Mouse (Mus musculus) CH12.LX (cell line): ENCODE data around the gene Arcn1. TPM values are rescaled to one million over a fixed set of nuclear protein-coding genes. Genes with fewer than 3 reads are reported as not detected.

ENCODE experiments used
- DNase-seq: peaks from one replicate; pipeline ENCODE4 v3.0.0-alpha.2; 2013; ENCODE audit errors: extremely low read depth
- H3K27ac ChIP-seq: 2 replicates; pipeline ENCODE4 v1.5.1; 2012; ENCODE audit warnings: low read depth, mild to moderate bottlenecking, control low read depth, moderate library complexity; ENCODE audit not compliant: insufficient read depth
- H3K27me3 ChIP-seq: replicated peaks from 2 replicates; pipeline ENCODE3; 2012; ENCODE audit warnings: inconsistent platforms
- H3K36me3 ChIP-seq, 2 experiments: replicated peaks in 1 of 2; 2 replicates each; pipeline versions ENCODE3 to v1.6.1; 2012; ENCODE audit warnings: inconsistent platforms in 1 of 2, low read length in 1 of 2, mild to moderate bottlenecking in 1 of 2, mixed read lengths in 1 of 2, moderate library complexity in 1 of 2; ENCODE audit not compliant: control insufficient read depth in 1 of 2, insufficient read depth in 1 of 2
- H3K4me1 ChIP-seq, 2 experiments: 2 replicates each; pipeline ENCODE4 v1.6.1; 2012; ENCODE audit warnings: inconsistent platforms in 1 of 2, moderate library complexity in 1 of 2; ENCODE audit not compliant: insufficient read depth in 2 of 2, control insufficient read depth in 1 of 2
- H3K4me2 ChIP-seq: 2 replicates; pipeline ENCODE4 v1.6.1; 2012; ENCODE audit warnings: low read depth, mild to moderate bottlenecking, control low read depth; ENCODE audit not compliant: poor library complexity, insufficient read depth, severe bottlenecking
- H3K4me3 ChIP-seq, 3 experiments: fragments of 150-350 bp in 1 of 3; sonication (generic) in 1 of 3; replicated peaks in 1 of 3; 2 replicates each; pipeline versions ENCODE3 to v1.5.1; 2011 to 2012; ENCODE audit warnings: low read depth in 2 of 3, low read length in 2 of 3, mild to moderate bottlenecking in 2 of 3, moderate library complexity in 2 of 3, control low read depth in 1 of 3, improper control_type of control experiment in 1 of 3, inconsistent platforms in 1 of 3, mixed read lengths in 1 of 3; ENCODE audit not compliant: poor library complexity in 1 of 3
- H3K79me2 ChIP-seq: replicated peaks from 2 replicates; pipeline ENCODE4 v1.6.1; 2012; ENCODE audit warnings: mild to moderate bottlenecking, moderate library complexity; ENCODE audit not compliant: control insufficient read depth, poor library complexity, insufficient read depth, severe bottlenecking; ENCODE audit errors: extremely low read depth
- H3K9ac ChIP-seq: 2 replicates; pipeline ENCODE4 v1.6.1; 2012; ENCODE audit warnings: low read depth, mild to moderate bottlenecking, control low read depth, moderate library complexity; ENCODE audit not compliant: insufficient read depth
- H3K9me3 ChIP-seq: replicated peaks from 2 replicates; pipeline ENCODE3; 2012; ENCODE audit warnings: low read length, inconsistent platforms, mixed read lengths
- CHD1 ChIP-seq: IDR thresholded peaks from 2 replicates; pipeline ENCODE4 v1.6.1; 2012; ENCODE audit warnings: low read depth, low read length, improper control_type of control experiment, inconsistent platforms
- CHD2 ChIP-seq: IDR thresholded peaks from 2 replicates; pipeline ENCODE4 v1.6.1; 2011; ENCODE audit warnings: low read length, improper control_type of control experiment
- CTCF ChIP-seq, 2 experiments: IDR thresholded peaks in 1 of 2; conservative IDR thresholded peaks in 1 of 2; 2 replicates each; pipeline ENCODE4 v1.5.1; 2011 to 2012; ENCODE audit warnings: low read depth in 2 of 2, low read length in 2 of 2, improper control_type of control experiment in 1 of 2, inconsistent platforms in 1 of 2, mild to moderate bottlenecking in 1 of 2, moderate library complexity in 1 of 2
- EP300 ChIP-seq: IDR thresholded peaks from 2 replicates; pipeline ENCODE4 v1.6.1; 2011; ENCODE audit warnings: low read length, improper control_type of control experiment
- ETS1 ChIP-seq: conservative IDR thresholded peaks from 2 replicates; pipeline ENCODE4 v1.6.1; 2012; ENCODE audit warnings: low read depth, mild to moderate bottlenecking, inconsistent platforms, low read length, improper control_type of control experiment, moderate library complexity
- GABPA ChIP-seq: IDR thresholded peaks from 2 replicates; pipeline ENCODE4 v1.6.1; 2012; ENCODE audit warnings: low read depth, low read length, improper control_type of control experiment, inconsistent platforms; ENCODE audit not compliant: insufficient replicate concordance
- HCFC1 ChIP-seq: IDR thresholded peaks from 2 replicates; pipeline ENCODE4 v1.6.1; 2012; ENCODE audit warnings: low read depth, mild to moderate bottlenecking, inconsistent platforms, low read length, improper control_type of control experiment
- IRF4 ChIP-seq: IDR thresholded peaks from 2 replicates; pipeline ENCODE4 v1.6.1; 2014; ENCODE audit warnings: low read depth, mild to moderate bottlenecking, inconsistent platforms, low read length, improper control_type of control experiment
- JUND ChIP-seq: conservative IDR thresholded peaks from 2 replicates; pipeline ENCODE4 v1.6.1; 2011; ENCODE audit warnings: low read depth, low read length, improper control_type of control experiment
- MAFK ChIP-seq: IDR thresholded peaks from 2 replicates; pipeline ENCODE4 v1.6.1; 2011; ENCODE audit warnings: low read length, improper control_type of control experiment; ENCODE audit not compliant: insufficient replicate concordance
- MAZ ChIP-seq: IDR thresholded peaks from 2 replicates; pipeline ENCODE4 v1.6.1; 2012; ENCODE audit warnings: low read depth, mild to moderate bottlenecking, inconsistent platforms, low read length, improper control_type of control experiment, moderate library complexity
- MEF2A ChIP-seq: IDR thresholded peaks from 2 replicates; pipeline ENCODE4 v1.6.1; 2014; ENCODE audit warnings: low read depth, mild to moderate bottlenecking, inconsistent platforms, low read length, improper control_type of control experiment, borderline replicate concordance
- MXI1 ChIP-seq: IDR thresholded peaks from 2 replicates; pipeline ENCODE4 v1.6.1; 2011; ENCODE audit warnings: mild to moderate bottlenecking, low read depth, low read length, improper control_type of control experiment
- MYC ChIP-seq: IDR thresholded peaks from 2 replicates; pipeline ENCODE4 v1.6.1; 2011; ENCODE audit warnings: low read depth, mild to moderate bottlenecking, improper control_type of control experiment, low read length
- NELFE ChIP-seq: IDR thresholded peaks from 2 replicates; pipeline ENCODE4 v1.6.1; 2011; ENCODE audit warnings: low read depth, low read length, improper control_type of control experiment
- PAX5 ChIP-seq: IDR thresholded peaks from 2 replicates; pipeline ENCODE4 v1.6.1; 2012; ENCODE audit warnings: low read length, inconsistent platforms, mixed read lengths
- POLR2A ChIP-seq: IDR thresholded peaks from 2 replicates; pipeline ENCODE4 v1.6.1; 2011; ENCODE audit warnings: low read depth, mild to moderate bottlenecking, improper control_type of control experiment, low read length
- RCOR1 ChIP-seq: conservative IDR thresholded peaks from 2 replicates; pipeline ENCODE4 v1.6.1; 2012; ENCODE audit warnings: low read depth, mild to moderate bottlenecking, inconsistent platforms, low read length, improper control_type of control experiment
- SIN3A ChIP-seq: IDR thresholded peaks from 2 replicates; pipeline ENCODE4 v1.6.1; 2012; ENCODE audit warnings: low read length, improper control_type of control experiment, inconsistent platforms
- SMC3 ChIP-seq: IDR thresholded peaks from 2 replicates; pipeline ENCODE4 v1.6.1; 2011; ENCODE audit warnings: low read depth, low read length, improper control_type of control experiment
- TBP ChIP-seq: conservative IDR thresholded peaks from 2 replicates; pipeline ENCODE4 v1.6.1; 2011; ENCODE audit warnings: low read depth, low read length, improper control_type of control experiment
- USF2 ChIP-seq: conservative IDR thresholded peaks from 2 replicates; pipeline ENCODE4 v1.6.1; 2011; ENCODE audit warnings: low read depth, low read length, improper control_type of control experiment
- ZC3H11A ChIP-seq: IDR thresholded peaks from 2 replicates; pipeline ENCODE4 v1.6.1; 2012; ENCODE audit warnings: low read depth, mild to moderate bottlenecking, inconsistent platforms, low read length, improper control_type of control experiment
- ZKSCAN1 ChIP-seq: IDR thresholded peaks from 2 replicates; pipeline ENCODE4 v1.6.1; 2012; ENCODE audit warnings: low read depth, inconsistent platforms, low read length, improper control_type of control experiment, borderline replicate concordance
- ZNF384 ChIP-seq: IDR thresholded peaks from 2 replicates; pipeline ENCODE4 v1.6.1; 2012; ENCODE audit warnings: low read depth, low read length, improper control_type of control experiment, inconsistent platforms
- dilution Hi-C: fragments of 300-500 bp; cut with MboI; formaldehyde crosslinking; loops from 2 replicates; pipeline ENCODE4 v1.14.3; 2020; ENCODE audit warnings: low sequenced_read_pairs; ENCODE audit not compliant: extremely low pct_unique_long_range_greater_than_20kb, extremely low pct_ligation_motif_present
- in situ Hi-C: fragments of 300-500 bp; cut with MboI; formaldehyde crosslinking; loops from 3 replicates; pipeline ENCODE4 v1.14.3; 2019; ENCODE audit warnings: low sequenced_read_pairs, low pct_ligation_motif_present, low pct_unique_long_range_greater_than_20kb, mixed read lengths
- polyA plus RNA-seq: library from polyadenylated mRNA; unstranded; fragments of >175 nt; gene quantifications from 2 replicates; pipeline ENCODE4 v1.2.1, GENCODE M21; 2012; ENCODE audit warnings: low read depth; ENCODE audit not compliant: insufficient read length
- total RNA-seq, 2 experiments: library from RNA; depleted of rRNA; stranded (reverse); fragments of 300-350 nt in 1 of 2; fragments of >200 nt in 1 of 2; gene quantifications; 2 replicates each; pipeline ENCODE4 v1.2.3; 2012 to 2014

The Arcn1 gene
- total and polyA plus RNA-seq, 3 experiments: 79.4 to 150 (median 127) TPM

DNA sequence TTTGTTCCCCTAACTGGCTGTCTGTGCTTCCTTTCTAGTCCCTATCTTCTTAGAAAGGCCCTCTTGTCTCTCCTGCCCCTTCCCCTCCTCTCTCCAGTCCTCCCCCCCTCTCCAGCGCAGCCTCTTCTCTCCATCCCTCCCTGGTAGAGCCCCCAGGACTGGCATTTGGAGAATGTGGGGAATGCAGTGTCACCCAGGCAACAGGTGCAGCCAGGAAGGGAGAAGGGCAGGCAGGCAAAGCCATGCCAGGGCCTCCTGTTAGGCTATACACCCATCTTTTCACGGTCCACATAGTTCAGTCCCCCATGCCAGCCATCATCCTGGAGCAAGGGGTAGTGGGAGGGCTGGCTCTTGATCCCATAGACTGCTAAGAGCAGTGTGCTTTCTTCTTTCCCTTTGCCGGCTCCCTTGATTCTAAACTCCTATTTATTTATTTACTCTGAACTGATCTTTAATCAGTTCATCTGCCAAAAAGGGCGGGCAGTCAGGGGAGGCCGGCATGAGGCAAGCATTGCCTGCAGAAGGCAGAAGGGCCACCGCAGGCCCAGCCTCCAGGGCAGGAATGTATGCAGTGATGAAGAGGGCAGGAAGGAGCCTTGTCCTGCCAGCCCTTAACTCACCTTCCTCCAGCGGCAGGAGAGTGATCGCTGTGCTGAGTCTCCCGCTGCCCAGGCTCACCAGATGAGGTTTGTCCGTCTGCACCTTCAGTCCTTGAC lies 41.1 kb downstream of the Arcn1 start:
- no peak for TF ChIP-seq CHD1
- TF ChIP-seq POLR2A: no peak
- TF ChIP-seq SIN3A: no peak
- TF ChIP-seq GABPA: no peak
- TF ChIP-seq CHD2: no peak
- no peak for TF ChIP-seq MAZ
- TF ChIP-seq SMC3: no peak
- TF ChIP-seq HCFC1: no peak
- TF ChIP-seq MXI1: no peak
- TF ChIP-seq ZNF384: no peak
- no peak for TF ChIP-seq MEF2A
- TF ChIP-seq IRF4: no peak
- no peak for TF ChIP-seq CTCF (conservative IDR thresholded peaks at IDR 0.05 in 1 of 2, IDR thresholded peaks at IDR 0.05 in 1 of 2; ENCODE audit: low read depth in 2 of 2, low read length in 2 of 2)
- H3K4me2 ChIP-seq: no peak overlapping the region
- H3K4me3 ChIP-seq: no peak overlapping the region
- H3K79me2 ChIP-seq: no peaks in the 10 kb centered on the region
- peaks cover 0 to 8% of the 10 kb centered on the region in 2 experiments for H3K36me3 ChIP-seq
- H3K27ac ChIP-seq: no peak overlapping the region
- H3K4me1 ChIP-seq: peaks cover 9 to 32% of the 10 kb centered on the region in 2 experiments; a peak in 3 of 4 replicates
- no peak for DNase-seq
- H3K27me3 ChIP-seq: peaks cover 3% of the 10 kb centered on the region
- in situ Hi-C loops (no loop called here), dilution Hi-C loops (no loop called here)
- no peak overlapping the region for H3K9ac ChIP-seq
- H3K9me3 ChIP-seq: no peaks in the 10 kb centered on the region

DNA sequence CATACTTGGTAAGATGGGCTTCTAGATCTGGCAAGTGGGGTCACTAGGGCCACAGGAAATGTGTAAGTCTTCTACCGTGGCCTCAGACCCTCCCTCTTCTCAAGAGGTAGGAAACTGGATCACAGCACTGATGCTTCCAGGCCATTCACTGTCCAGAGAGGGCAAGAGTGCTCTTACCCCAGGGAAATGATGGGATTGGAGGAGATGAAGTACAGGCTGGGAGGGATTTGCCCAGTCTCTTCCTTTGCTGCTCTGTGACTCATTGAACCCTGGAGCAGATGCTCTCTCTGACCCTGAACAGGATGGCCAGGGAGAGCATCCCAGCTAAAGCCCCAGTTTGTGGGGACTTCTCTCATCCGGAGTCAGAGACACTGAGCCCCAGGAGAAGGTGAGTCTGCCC lies 43.0 kb downstream of the Arcn1 start:
- Histone ChIP-seq H3K79me2 (no peaks in the 10 kb centered on the region), H3K9me3 (no peaks in the 10 kb centered on the region), H3K4me2 (no peak overlapping the region), H3K27me3 (no peaks in the 10 kb centered on the region), H3K9ac (no peak overlapping the region), H3K36me3 (peaks cover 0 to 8% of the 10 kb centered on the region in 2 experiments), H3K4me1 (peaks cover 17 to 45% of the 10 kb centered on the region in 2 experiments), H3K4me3 (no peak overlapping the region), H3K27ac (no peak overlapping the region)
- no peak for TF ChIP-seq ETS1
- no peak for TF ChIP-seq MAFK
- no peak for TF ChIP-seq MEF2A
- no peak for TF ChIP-seq NELFE
- TF ChIP-seq RCOR1: no peak
- TF ChIP-seq CHD1: no peak
- TF ChIP-seq GABPA: no peak
- TF ChIP-seq PAX5: no peak
- no peak for TF ChIP-seq MAZ
- no peak for TF ChIP-seq POLR2A
- no peak for TF ChIP-seq MYC
- TF ChIP-seq SIN3A: no peak
- TF ChIP-seq USF2: no peak
- TF ChIP-seq JUND: no peak
- no peak for TF ChIP-seq EP300
- no peak for TF ChIP-seq ZC3H11A
- no peak for TF ChIP-seq TBP
- no peak for TF ChIP-seq CHD2
- no peak for TF ChIP-seq HCFC1
- TF ChIP-seq ZKSCAN1: no peak
- DNase-seq: no peak
- dilution Hi-C loops (no loop called here), in situ Hi-C loops (no loop called here)
